16 mouse cellular contexts compared by ENCODE assay signal in genomic region chr1:191987481-191987769, GRCm38 (mm10).
"Had no signal": no experiment of that assay in that cellular context is flagged by ENCODE, and none has a peak within 500 bp of the region (broad histone marks: within the 10 kb centered on the region; RNA-seq: fewer than 3 reads in every experiment).

No protein-coding gene starts in this region.

- H3K9me3 ChIP-seq: liver, embryonic 15.5 days; lung, embryonic 15.5 days; megakaryocyte, embryonic 14.5 days; midbrain, embryonic 12.5 days; midbrain, embryonic 15.5 days; neural tube, embryonic 12.5 days had no signal

- H3K4me1 ChIP-seq: midbrain, embryonic 15.5 days had no signal

- H3K4me2 ChIP-seq: liver, embryonic 15.5 days; lung, embryonic 15.5 days; midbrain, embryonic 12.5 days; midbrain, embryonic 15.5 days; neural tube, embryonic 12.5 days had no signal

- H3K9ac ChIP-seq: liver, embryonic 15.5 days; liver, postnatal 0 days; lung, embryonic 15.5 days; midbrain, embryonic 12.5 days; midbrain, embryonic 15.5 days; neural tube, embryonic 12.5 days had no signal

- H3K36me3 ChIP-seq: liver, embryonic 15.5 days; lung, embryonic 15.5 days; midbrain, embryonic 12.5 days; midbrain, embryonic 15.5 days; neural tube, embryonic 12.5 days had no signal

- H3K27ac ChIP-seq: liver, embryonic 15.5 days; lung, embryonic 15.5 days; macrophage; midbrain, embryonic 12.5 days; midbrain, embryonic 15.5 days; neural tube, embryonic 12.5 days had no signal

- H3K4me3 ChIP-seq: liver, embryonic 15.5 days; lung, embryonic 15.5 days; megakaryocyte, embryonic 14.5 days; midbrain, embryonic 12.5 days; midbrain, embryonic 15.5 days; neural tube, embryonic 12.5 days had no signal

- H3K27me3 ChIP-seq: neural tube, embryonic 12.5 days had no signal

- DNase-seq: liver, postnatal 0 days; lung, adult 2 months; lung, postnatal 14 days; lung, postnatal 36 days; right cerebral cortex, postnatal 14 days; spleen, adult 18-20 months; thymus, adult 18-20 months; thymus, postnatal 36 days had no signal

- ATAC-seq: liver, postnatal 0 days; lung, postnatal 0 days; midbrain, embryonic 15.5 days had no signal
